Mouse (Mus musculus) erythroblast, embryonic 14.5 days (primary cell): Measurements from ENCODE around the gene Stab2.

Experiments used
- GATA1 ChIP-seq: IDR thresholded peaks from 2 replicates; pipeline ENCODE4 v1.6.1; 2012; ENCODE audit warnings: low read length, inconsistent platforms, mixed read lengths
- TAL1 ChIP-seq: IDR thresholded peaks from 3 replicates; pipeline ENCODE4 v1.6.1; 2012; ENCODE audit warnings: low read length, inconsistent platforms, mixed read lengths

GRCm38 (mm10) chr10:86836784-86837183, 171.0 kb downstream of the Stab2 start:
- TF ChIP-seq TAL1 (no peak), GATA1 (no peak)
